Mouse (Mus musculus) c-Kit-positive CD71-positive TER-119-positive erythroid progenitor cells, embryonic 14.5 days (primary cell): ENCODE measurements at regions not wholly inside any gene's neighbourhood (a gene's known extent, or its start where the extent isn't known, plus 50 kb on each side); places are given as distances from the start of the nearest gene placed in this dataset.

Experiments used
- DNase-seq: peaks from one replicate; pipeline ENCODE4 v3.0.0-alpha.2; 2013; ENCODE audit warnings: low spot score

DNA sequence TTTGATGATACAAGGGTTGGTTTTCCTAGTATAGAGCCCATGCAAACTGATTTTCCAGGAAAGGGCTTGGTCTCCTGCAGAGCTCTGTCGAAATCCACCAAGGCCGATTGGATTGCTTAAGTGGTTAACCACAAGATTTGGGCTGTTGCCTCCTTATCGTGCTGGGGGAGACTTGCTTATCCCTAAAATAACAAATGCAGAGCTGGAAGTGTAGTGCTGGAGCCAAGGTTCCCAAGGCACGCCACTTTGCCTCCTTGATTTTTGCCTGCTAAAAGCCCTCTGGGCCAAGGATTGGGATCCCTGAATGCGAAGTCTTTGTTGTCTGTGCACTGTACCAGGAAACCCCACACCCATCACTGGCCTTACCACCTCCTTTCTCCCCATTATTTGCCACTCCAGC is 52.8 kb upstream of the Tmem178 start:
- DNase-seq = no peak

DNA sequence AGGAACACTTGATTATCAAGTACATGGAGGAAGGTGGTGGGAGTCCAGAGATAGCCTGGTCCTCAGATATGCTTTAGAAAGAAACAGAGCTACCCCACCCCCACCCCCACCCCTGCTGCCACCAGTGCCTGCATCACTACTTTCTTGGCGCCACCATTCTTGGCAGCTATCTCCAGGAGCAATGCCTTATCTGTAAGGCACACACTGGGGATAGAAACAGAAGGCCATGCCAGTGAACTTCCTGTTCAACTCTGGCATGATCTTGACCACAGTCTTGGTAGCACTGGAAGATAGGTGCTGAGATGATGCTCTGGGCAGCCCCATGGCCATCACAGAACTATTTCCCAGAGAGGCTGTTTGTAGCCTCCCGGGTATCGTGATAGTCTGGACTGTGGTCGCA is 55.3 kb upstream of the Tmem178 start:
- DNase-seq = no peak

DNA sequence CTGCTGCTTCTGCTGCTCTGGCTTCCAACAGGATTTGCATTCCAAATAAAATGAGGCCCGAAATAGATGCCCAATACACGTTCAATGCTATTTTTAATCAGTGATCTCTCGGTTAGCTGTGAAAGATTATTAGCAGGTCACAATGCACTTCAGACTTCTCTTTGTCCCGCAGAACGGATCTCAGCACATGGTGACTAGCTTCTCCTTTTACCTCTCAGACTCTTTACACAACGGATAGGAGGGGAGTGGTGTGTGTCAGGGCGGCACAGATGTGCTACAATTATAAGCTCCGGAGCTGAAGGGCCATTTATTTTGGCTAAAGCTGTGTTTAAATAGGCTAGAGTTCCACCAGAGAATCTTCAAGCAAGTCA is 56.7 kb upstream of the Tmem178 start:
- DNase-seq = no peak

GRCm38 (mm10) chr17:80887021-80887748 is 57.2 kb upstream of the Tmem178 start:
- no peak for DNase-seq

DNA sequence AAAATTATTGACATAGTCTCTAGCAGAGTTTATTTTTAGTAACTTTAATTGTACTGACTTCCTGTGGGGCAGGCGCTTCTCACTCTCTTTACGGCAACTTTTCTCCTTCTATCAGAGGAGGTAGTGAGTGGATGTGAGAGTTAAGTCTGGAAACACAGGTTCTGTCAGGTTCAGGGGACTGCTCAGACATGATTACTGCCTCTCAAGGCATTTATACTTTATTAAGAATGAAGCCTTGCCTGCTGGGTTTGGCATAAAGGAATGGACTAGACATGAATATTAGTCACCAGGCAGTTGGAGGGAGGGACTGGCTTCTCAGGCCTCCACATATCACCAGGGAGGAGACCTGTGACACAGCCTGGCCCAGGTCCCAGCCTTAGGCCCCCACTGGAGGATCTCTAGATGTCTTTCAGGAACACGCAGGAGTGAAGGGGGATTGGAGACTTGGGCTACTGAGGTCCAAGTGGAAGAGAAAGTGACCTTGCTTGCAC is 58.2 kb upstream of the Tmem178 start:
- DNase-seq = no peak

DNA sequence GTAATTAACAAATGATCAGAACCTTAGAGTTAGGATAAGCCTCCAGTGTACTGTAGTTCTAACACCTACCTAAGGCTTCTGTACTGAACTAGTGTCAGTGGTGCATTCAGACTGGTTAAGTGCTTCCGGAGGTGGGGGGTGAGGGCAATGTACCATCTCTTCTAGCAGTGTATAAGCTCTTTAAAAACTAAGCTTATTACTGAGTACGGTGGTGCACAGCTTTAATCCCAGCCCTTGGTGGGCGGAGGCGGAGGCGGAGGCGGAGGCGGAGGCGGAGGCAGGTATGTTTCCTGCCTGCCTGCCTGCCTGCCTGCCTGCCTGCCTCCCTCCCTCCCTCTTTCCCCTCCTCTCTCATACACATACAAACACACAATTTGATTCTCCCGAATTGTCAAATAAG is 58.7 kb upstream of the Tmem178 start:
- DNase-seq = no peak

GRCm38 (mm10) chr17:80884886-80885285 is 59.5 kb upstream of the Tmem178 start:
- DNase-seq = no peak

- DNase-seq = no peak
Measured at GRCm38 (mm10) chr17:80882476-80882875, 62.0 kb upstream of the Tmem178 start.

DNA sequence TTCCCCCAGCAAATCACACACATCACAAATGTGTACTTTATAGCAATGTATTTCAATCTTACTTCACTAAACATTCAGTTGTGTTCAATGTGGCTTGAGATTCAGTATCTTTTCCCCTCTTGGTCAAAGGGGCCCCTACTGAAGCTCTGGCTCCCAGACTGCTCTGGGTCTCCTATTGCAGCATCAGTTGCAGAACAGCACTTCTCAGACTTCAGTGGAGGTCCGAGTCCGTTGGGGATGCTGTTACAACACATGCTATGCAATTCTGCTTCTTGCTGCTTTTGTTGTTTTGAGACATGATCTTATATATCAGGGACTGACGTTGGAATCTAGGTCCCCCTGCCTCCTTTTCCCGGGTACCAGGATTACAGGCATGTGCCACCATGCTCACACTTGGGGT is 64.1 kb upstream of the Tmem178 start:
- DNase-seq = no peak

GRCm38 (mm10) chr17:80875352-80876044 is 68.9 kb upstream of the Tmem178 start:
- DNase-seq = no peak

DNA sequence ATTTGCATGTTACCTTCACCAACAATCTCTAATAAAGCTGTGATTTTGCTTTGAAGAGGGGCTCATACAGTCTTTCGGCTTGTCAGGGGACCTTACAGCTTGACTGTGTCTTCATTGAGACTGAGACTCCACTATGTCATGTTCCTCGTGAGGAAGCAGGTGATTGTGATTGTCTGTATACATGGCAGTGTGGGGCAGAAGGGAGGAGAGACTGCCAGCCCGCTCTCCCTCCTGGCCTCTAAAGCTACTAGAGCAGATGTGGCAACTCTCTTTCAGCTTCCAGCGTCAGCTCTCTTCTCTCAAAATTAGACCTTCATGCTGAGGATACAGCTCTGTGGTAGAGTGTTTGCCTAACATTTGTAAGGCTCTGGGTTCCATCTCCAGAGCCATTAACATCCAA is 73.5 kb upstream of the Tmem178 start:
- no peak for DNase-seq

- no peak for DNase-seq
Measured at GRCm38 (mm10) chr17:80862338-80862737, 82.1 kb upstream of the Tmem178 start.

- DNase-seq = no peak
Measured at GRCm38 (mm10) chr17:80846996-80847810, 97.2 kb upstream of the Tmem178 start.

DNA sequence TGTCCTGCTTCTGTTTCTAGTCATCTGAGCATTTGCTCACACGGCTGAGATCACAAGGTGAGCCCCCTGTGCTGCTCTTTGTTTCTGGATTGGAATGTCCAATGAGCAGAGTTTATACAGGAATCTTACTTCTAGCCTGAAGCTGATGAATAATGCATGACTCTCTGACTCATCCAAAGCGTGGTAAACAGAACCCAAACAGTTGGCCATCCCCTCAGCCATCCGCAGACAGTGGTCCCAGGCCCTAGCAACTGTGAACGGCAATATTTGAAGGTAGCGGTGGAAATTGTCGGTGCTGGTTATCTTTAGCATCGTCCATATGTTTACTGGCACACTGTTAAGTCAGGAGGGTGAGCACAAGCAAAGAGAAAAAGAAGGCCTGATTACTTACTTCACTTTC is 99.1 kb upstream of the Tmem178 start:
- no peak for DNase-seq

DNA sequence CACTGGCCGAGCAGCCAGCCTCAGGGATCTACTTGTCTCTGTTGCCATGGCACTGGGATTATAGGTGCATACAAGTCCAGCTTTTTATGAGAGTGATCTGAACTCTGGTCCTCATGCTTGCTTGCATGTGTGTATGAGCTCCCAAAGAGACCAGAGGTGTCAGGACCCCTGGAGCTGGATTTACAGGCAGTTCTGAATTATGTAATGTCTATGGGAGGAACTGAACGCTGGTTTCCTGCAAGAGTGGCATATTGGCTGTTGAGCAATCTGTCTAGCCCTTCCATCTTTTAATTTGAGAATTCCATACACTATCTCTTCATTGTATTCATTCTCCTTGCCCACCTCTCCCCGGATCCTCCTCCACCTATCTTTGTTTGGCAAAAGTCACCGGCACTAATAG is 102.5 kb upstream of the Tmem178 start:
- no peak for DNase-seq

DNA sequence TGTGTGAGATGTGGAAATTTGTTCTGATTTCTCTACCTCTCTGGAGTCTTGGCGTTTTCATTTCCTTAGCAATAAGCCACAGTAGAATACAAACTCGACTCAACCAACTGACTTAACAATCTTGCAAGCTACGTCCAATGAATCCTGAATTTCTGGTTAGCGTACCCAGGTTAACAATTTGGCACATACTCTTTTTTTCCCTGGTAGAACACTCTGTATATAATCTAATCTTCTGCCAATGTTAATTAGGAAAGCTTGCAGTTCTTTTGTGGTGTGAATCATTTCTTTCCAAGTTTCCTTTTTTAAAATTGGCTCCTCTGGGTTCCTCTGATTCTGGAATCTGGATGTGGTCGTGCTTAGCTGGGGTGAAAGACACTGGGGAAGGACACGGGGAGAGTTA is 103.5 kb upstream of the Tmem178 start:
- DNase-seq = no peak

DNA sequence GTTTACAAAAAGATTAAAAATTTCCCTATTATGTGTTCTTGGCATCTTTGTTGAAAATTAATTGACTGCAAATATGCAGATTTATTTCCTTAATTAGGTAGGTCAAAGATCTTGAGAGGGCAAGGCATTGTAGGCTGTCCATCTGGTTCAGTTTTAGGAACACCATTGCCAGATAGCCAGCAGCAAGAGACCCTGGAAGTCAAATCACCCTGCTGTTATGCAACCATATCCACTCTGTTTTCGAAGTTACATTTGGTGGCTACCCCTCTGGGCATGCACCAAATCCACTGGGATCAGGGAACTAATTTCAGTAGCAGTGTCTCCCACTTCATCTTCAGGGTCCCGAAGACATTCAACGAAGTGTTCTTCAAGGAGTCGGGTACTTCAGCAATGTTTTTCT is 104.0 kb upstream of the Tmem178 start:
- no peak for DNase-seq

GRCm38 (mm10) chr17:80834701-80835100 is 106.4 kb upstream of the Map4k3 start:
- DNase-seq = no peak

DNA sequence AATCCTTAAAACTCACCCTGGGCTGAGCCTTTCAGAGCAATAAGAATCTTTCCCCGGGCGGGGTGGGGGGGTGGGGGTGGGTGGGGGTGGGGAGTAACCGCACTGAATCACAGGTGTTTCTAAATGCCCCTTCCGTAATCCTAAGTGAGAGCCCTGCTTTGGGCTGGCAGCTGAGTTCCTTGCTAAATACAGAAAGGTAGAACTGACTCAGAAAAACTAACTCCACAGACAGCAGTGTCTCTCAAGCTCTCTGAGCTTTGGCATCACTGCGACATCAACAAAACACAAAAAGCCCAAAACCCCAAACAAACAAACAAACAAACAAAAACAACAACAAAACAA is 105.9 kb upstream of the Map4k3 start:
- DNase-seq = no peak

DNA sequence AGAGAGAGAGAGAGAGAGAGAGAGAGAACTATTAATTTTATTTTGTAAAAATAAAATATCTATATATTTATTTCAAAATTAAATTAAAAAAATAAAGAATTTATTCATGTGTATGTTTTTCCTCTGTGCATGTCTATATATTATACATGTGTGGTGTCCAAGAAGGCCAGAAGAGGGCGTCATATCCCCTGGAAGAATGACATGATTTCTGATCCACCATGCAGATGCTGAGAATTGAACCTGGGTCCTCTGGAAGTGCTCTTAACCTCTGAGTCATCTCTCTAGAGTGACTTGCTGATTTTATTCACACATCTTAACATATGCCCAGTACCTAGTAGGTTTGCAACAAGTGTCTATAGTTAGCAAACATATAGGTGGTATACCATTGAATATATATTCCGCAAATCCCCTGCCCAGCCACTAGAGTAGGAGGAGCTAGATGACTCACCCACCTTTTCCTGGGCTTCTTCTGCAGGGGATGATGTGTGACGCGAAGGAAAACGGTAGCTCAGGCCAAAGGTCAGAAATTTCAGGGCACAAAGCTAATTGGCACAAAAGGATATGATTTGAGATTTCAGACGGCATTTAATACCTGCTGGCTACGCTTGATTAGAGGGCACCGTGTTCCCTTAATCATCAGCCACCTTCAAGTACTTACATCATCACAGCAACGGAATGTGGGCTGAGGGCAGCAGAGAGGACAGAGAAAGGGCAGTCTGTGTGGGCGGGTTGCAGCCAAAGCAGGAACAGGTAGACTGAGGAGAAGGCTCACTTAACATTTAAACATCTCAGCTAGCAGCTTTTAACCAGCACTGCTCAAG is 105.3 kb upstream of the Map4k3 start:
- no peak for DNase-seq

DNA sequence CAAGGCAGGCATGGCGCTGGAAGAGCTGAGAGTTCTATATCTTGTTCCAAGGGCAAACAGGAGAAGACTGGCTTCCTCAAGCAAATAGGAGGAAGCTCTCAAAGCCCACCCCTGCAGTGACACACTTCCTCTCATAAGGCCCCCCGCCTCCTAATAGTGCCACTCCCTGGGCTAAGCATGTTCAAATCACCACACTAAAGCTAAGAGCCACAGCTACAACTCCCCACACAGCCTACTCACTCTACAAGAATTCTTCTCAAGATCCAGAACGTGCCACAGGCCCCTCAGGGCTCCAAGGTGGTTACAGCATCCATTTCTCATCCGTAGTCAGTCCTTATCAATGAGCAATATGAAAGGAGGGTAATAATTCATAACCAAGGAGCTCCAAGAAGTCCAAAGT is 103.4 kb upstream of the Map4k3 start:
- no peak for DNase-seq

DNA sequence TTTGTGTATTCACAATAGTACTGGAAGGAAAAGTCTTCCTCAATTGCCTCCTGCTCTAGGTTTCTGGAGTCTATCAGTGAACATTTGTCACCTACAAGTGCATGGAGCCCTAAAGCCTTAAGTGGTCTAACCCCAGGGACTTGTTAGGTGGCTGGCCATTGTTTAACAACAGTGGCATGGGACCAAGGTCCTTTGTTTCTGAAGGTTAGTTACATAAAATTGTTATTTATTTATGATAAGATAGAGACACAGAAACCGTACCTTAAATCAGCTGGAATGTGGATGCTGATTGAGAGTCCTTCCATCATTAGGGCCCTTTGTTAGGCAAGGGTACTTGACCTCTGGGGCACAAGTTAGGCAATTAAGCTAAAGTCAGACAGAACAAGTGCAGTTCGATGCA is 99.6 kb upstream of the Map4k3 start:
- no peak for DNase-seq
